Mouse (Mus musculus) layer of hippocampus, adult 9-10 months (tissue): ENCODE measurements at regions not wholly inside any gene's neighbourhood (a gene's known extent, or its start where the extent isn't known, plus 50 kb on each side); places are given as distances from the start of the nearest gene placed in this dataset.
A peak's percentile ranks its signal among the peaks of the same experiment; 100 is the strongest.

Experiments used
- DNase-seq: peaks from one replicate; pipeline ENCODE4 v3.0.0; 2022; ENCODE audit warnings: low spot score

GRCm38 (mm10) chr1:155472112-155472955 lies 55.1 kb upstream of the Xpr1 start:
- DNase-seq, result no peak

- DNase-seq, result no peak
Measured at GRCm38 (mm10) chr1:155472956-155473646, 55.9 kb upstream of the Xpr1 start.

- DNase-seq, result no peak
Measured at GRCm38 (mm10) chr1:155474973-155475372, 57.8 kb upstream of the Xpr1 start.

GRCm38 (mm10) chr1:155476237-155476636 lies 59.0 kb upstream of the Xpr1 start:
- no peak for DNase-seq

- DNase-seq, result no peak
Measured at GRCm38 (mm10) chr1:155482148-155482547, 64.9 kb upstream of the Xpr1 start.

GRCm38 (mm10) chr1:155482760-155483159 lies 65.5 kb upstream of the Xpr1 start:
- no peak for DNase-seq

- no peak for DNase-seq
Measured at GRCm38 (mm10) chr1:155483693-155484092, 66.5 kb upstream of the Xpr1 start.

- no peak for DNase-seq
Measured at GRCm38 (mm10) chr1:155487796-155488195, 70.1 kb upstream of the Acbd6 start.

GRCm38 (mm10) chr1:155488966-155489661 lies 68.8 kb upstream of the Acbd6 start:
- DNase-seq, result peak; percentile 35

GRCm38 (mm10) chr1:155490131-155490530 lies 67.8 kb upstream of the Acbd6 start:
- DNase-seq, result no peak

- no peak for DNase-seq
Measured at GRCm38 (mm10) chr1:155491205-155492026, 66.5 kb upstream of the Acbd6 start.

GRCm38 (mm10) chr1:155493333-155493732 lies 64.6 kb upstream of the Acbd6 start:
- no peak for DNase-seq

GRCm38 (mm10) chr1:155493799-155494198 lies 64.1 kb upstream of the Acbd6 start:
- DNase-seq, result no peak

- no peak for DNase-seq
Measured at GRCm38 (mm10) chr1:155494347-155494746, 63.6 kb upstream of the Acbd6 start.

GRCm38 (mm10) chr1:155499735-155500134 lies 58.2 kb upstream of the Acbd6 start:
- no peak for DNase-seq

- DNase-seq, result no peak
Measured at GRCm38 (mm10) chr1:155502867-155503266, 55.1 kb upstream of the Acbd6 start.

GRCm38 (mm10) chr1:155504581-155505328 lies 53.2 kb upstream of the Acbd6 start:
- DNase-seq, result no peak

GRCm38 (mm10) chr1:155505361-155506077 lies 52.4 kb upstream of the Acbd6 start:
- no peak for DNase-seq
